Mouse (Mus musculus): ENCODE results near the gene Vdac2. TPM values are rescaled to one million over a fixed set of nuclear protein-coding genes. Genes with fewer than 3 reads are reported as not detected.

Vdac2 gene
- polyA plus RNA-seq, 1 experiment from 2014 or later: 242 TPM

GRCm38 (mm10) chr14:21822307-21822706 is 2.7 kb upstream of the Vdac2 start:
- Histone ChIP-seq H3K27ac (0 out of 2 replicates have a peak overlapping the region, but pooled peaks have one; percentile 29), H3K4me3 (no peak overlapping the region), H3K4me1 (peaks cover 12% of the 10 kb centered on the region), H3K36me3 (no peaks in the 10 kb centered on the region), H3K27me3 (no peaks in the 10 kb centered on the region), H3K9me3 (no peaks in the 10 kb centered on the region), H3K4me2 (replicated peaks) (no peak overlapping the region), H3K9ac (no peak overlapping the region)
- WGBS: 78% methylated on average over 7 of the region's 7 CpGs
- no peak for ATAC-seq (ENCODE audit: low FRiP score, low read depth)

GRCm38 (mm10) chr14:21822795-21823374 is 2.2 kb upstream of the Vdac2 start:
- H3K9ac ChIP-seq: no peak overlapping the region
- no peak for ATAC-seq (ENCODE audit: low FRiP score, low read depth)
- no peak overlapping the region for H3K4me3 ChIP-seq
- H3K4me1 ChIP-seq: peaks cover 12% of the 10 kb centered on the region
- H3K27me3 ChIP-seq: no peaks in the 10 kb centered on the region
- no peaks in the 10 kb centered on the region for H3K9me3 ChIP-seq
- no peaks in the 10 kb centered on the region for H3K36me3 ChIP-seq
- peak overlapping the region; percentile 29; the same call in 1 of the 2 replicates for H3K27ac ChIP-seq
- 69% methylated on average over 7 of the region's 7 CpGs for WGBS
- H3K4me2 ChIP-seq (replicated peaks): no peak overlapping the region

- Histone ChIP-seq H3K4me1 (peaks cover 12% of the 10 kb centered on the region), H3K27me3 (no peaks in the 10 kb centered on the region), H3K36me3 (no peaks in the 10 kb centered on the region), H3K9me3 (no peaks in the 10 kb centered on the region), H3K4me2 (replicated peaks) (no peak overlapping the region), H3K4me3 (no peak overlapping the region), H3K27ac (0 out of 2 replicates have a peak overlapping the region, but pooled peaks have one; percentile 28), H3K9ac (no peak overlapping the region)
- 63% methylated on average over 7 of the region's 7 CpGs for WGBS
- no peak for ATAC-seq (ENCODE audit: low FRiP score, low read depth)
Measured at GRCm38 (mm10) chr14:21823897-21824296, 1.1 kb upstream of the Vdac2 start.

GRCm38 (mm10) chr14:21825786-21826491 is 901 bp downstream of the Vdac2 start:
- 83% methylated on average over 9 of the region's 9 CpGs for WGBS
- ATAC-seq (ENCODE audit: low FRiP score, low read depth): no peak
- Histone ChIP-seq H3K9me3 (no peaks in the 10 kb centered on the region), H3K27ac (no peak overlapping the region), H3K4me3 (no peak overlapping the region), H3K27me3 (no peaks in the 10 kb centered on the region), H3K4me2 (replicated peaks) (no peak overlapping the region), H3K9ac (no peak overlapping the region), H3K36me3 (no peaks in the 10 kb centered on the region), H3K4me1 (peaks cover 19% of the 10 kb centered on the region)

- peak; percentile 98 for ATAC-seq (ENCODE audit: low FRiP score, low read depth)
- peak overlapping the region; percentile 95 for H3K9ac ChIP-seq
- peaks cover 30% of the 10 kb centered on the region for H3K36me3 ChIP-seq
- no peaks in the 10 kb centered on the region for H3K27me3 ChIP-seq
- peak overlapping the region; percentile 87 for H3K27ac ChIP-seq
- WGBS: under 1% methylated on average over 72 of the region's 73 CpGs
- H3K4me3 ChIP-seq: peak overlapping the region; percentile 98
- peaks cover 28% of the 10 kb centered on the region for H3K4me1 ChIP-seq
- H3K4me2 ChIP-seq (replicated peaks): peak overlapping the region; percentile 92
- H3K9me3 ChIP-seq: no peaks in the 10 kb centered on the region
Measured at GRCm38 (mm10) chr14:21830876-21831767, 6.1 kb downstream of the Vdac2 start.

- H3K4me1 ChIP-seq: peaks cover 28% of the 10 kb centered on the region
- ATAC-seq (ENCODE audit: low FRiP score, low read depth): no peak; the same call in 1 of the 2 replicates
- H3K9ac ChIP-seq: peak overlapping the region; percentile 95
- H3K9me3 ChIP-seq: no peaks in the 10 kb centered on the region
- peak overlapping the region; percentile 98 for H3K4me3 ChIP-seq
- under 1% methylated on average over 28 of the region's 28 CpGs for WGBS
- peaks cover 37% of the 10 kb centered on the region for H3K36me3 ChIP-seq
- peak overlapping the region; percentile 87 for H3K27ac ChIP-seq
- no peaks in the 10 kb centered on the region for H3K27me3 ChIP-seq
- H3K4me2 ChIP-seq (replicated peaks): peak overlapping the region; percentile 92
Measured at GRCm38 (mm10) chr14:21831830-21832403, 6.9 kb downstream of the Vdac2 start.

GRCm38 (mm10) chr14:21838336-21839017 is 13.4 kb downstream of the Vdac2 start:
- Histone ChIP-seq H3K4me2 (replicated peaks) (no peak overlapping the region), H3K4me3 (no peak overlapping the region), H3K9me3 (no peaks in the 10 kb centered on the region), H3K27ac (no peak overlapping the region), H3K4me1 (peaks cover 7% of the 10 kb centered on the region), H3K36me3 (peaks cover 95% of the 10 kb centered on the region), H3K27me3 (no peaks in the 10 kb centered on the region), H3K9ac (no peak overlapping the region)
- ATAC-seq (ENCODE audit: low FRiP score, low read depth): no peak
- 77% methylated on average over 8 of the region's 8 CpGs for WGBS

GRCm38 (mm10) chr14:21841819-21842592 is 17.0 kb downstream of the Vdac2 start:
- Histone ChIP-seq H3K4me3 (no peak overlapping the region), H3K36me3 (peaks cover 98% of the 10 kb centered on the region), H3K9ac (no peak overlapping the region), H3K27me3 (no peaks in the 10 kb centered on the region), H3K4me2 (replicated peaks) (no peak overlapping the region), H3K27ac (no peak overlapping the region), H3K4me1 (peaks cover 5% of the 10 kb centered on the region), H3K9me3 (no peaks in the 10 kb centered on the region)
- ATAC-seq (ENCODE audit: low FRiP score, low read depth): no peak
- WGBS: 92% methylated on average over 5 of the region's 5 CpGs

GRCm38 (mm10) chr14:21843263-21843662 is 18.2 kb downstream of the Vdac2 start:
- peaks cover 85% of the 10 kb centered on the region for H3K36me3 ChIP-seq
- no peaks in the 10 kb centered on the region for H3K27me3 ChIP-seq
- no peak for ATAC-seq (ENCODE audit: low FRiP score, low read depth)
- no peak overlapping the region for H3K4me3 ChIP-seq
- H3K9me3 ChIP-seq: no peaks in the 10 kb centered on the region
- H3K4me1 ChIP-seq: peaks cover 17% of the 10 kb centered on the region
- WGBS: 77% methylated on average over 6 of the region's 6 CpGs
- no peak overlapping the region for H3K4me2 ChIP-seq (replicated peaks)
- no peak overlapping the region for H3K9ac ChIP-seq
- no peak overlapping the region for H3K27ac ChIP-seq

GRCm38 (mm10) chr14:21846827-21847380 is 21.9 kb downstream of the Vdac2 start:
- 18% methylated on average over 10 of the region's 10 CpGs for WGBS
- no peak for ATAC-seq (ENCODE audit: low FRiP score, low read depth)
- peak overlapping the region; percentile 100 for H3K4me2 ChIP-seq (replicated peaks)
- H3K9me3 ChIP-seq: no peaks in the 10 kb centered on the region
- H3K36me3 ChIP-seq: peaks cover 49% of the 10 kb centered on the region
- peak overlapping the region; percentile 71 for H3K4me3 ChIP-seq
- H3K9ac ChIP-seq: peak overlapping the region; percentile 76
- H3K27ac ChIP-seq: peak overlapping the region; percentile 55; the same call in 1 of the 2 replicates
- H3K4me1 ChIP-seq: peaks cover 31% of the 10 kb centered on the region
- H3K27me3 ChIP-seq: no peaks in the 10 kb centered on the region; the same call in 1 of the 2 replicates

Measured in limb, embryonic 13.5 days (tissue).